Mouse (Mus musculus): ENCODE results near the gene Kars. TPM values are rescaled to one million over a fixed set of nuclear protein-coding genes. Genes with fewer than 3 reads are reported as not detected.
A peak's percentile ranks its signal among the peaks of the same experiment; 100 is the strongest.

Kars gene
- total and polyA plus RNA-seq, 3 experiments, result 113 to 184 (median 177) TPM

- Histone ChIP-seq H3K4me3 (ENCODE audit: low read depth, low read length) (peak overlapping the region; percentile 97), H3K4me1 (ENCODE audit: insufficient read depth, low read depth, low read length) (peaks cover 35% of the 10 kb centered on the region), H3K9me3 (replicated peaks) (no peaks in the 10 kb centered on the region), H3K36me3 (replicated peaks) (peaks cover 40% of the 10 kb centered on the region), H3K27me3 (ENCODE audit: insufficient read depth, low read length) (no peaks in the 10 kb centered on the region)
- ATAC-seq (ENCODE audit: extremely low read depth, insufficient number of reproducible peaks, low FRiP score, poor library complexity, severe bottlenecking), result no peak
- TF ChIP-seq GATA1 (IDR thresholded peaks at IDR 0.05; ENCODE audit: borderline replicate concordance, low read length) (no peak), CTCF (IDR thresholded peaks at IDR 0.05; ENCODE audit: low read depth, low read length) (no peak), TAL1 (conservative IDR thresholded peaks at IDR 0.05; ENCODE audit: low read depth, low read length) (no peak), POLR2AphosphoS5 (IDR thresholded peaks at IDR 0.05; ENCODE audit: insufficient replicate concordance, low read depth, low read length) (no peak), GATA2 (IDR thresholded peaks at IDR 0.05; ENCODE audit: borderline replicate concordance, low read depth, low read length) (no peak)
- DNase-seq (ENCODE audit: low spot score), result peak; percentile 30
Measured at GRCm38 (mm10) chr8:112011816-112012242, 706 bp upstream of the Kars start.

- peaks cover 42% of the 10 kb centered on the region for H3K36me3 ChIP-seq (replicated peaks)
- TF ChIP-seq POLR2AphosphoS5 (IDR thresholded peaks at IDR 0.05; ENCODE audit: insufficient replicate concordance, low read depth, low read length) (no peak), GATA2 (IDR thresholded peaks at IDR 0.05; ENCODE audit: borderline replicate concordance, low read depth, low read length) (no peak), GATA1 (IDR thresholded peaks at IDR 0.05; ENCODE audit: borderline replicate concordance, low read length) (no peak), TAL1 (conservative IDR thresholded peaks at IDR 0.05; ENCODE audit: low read depth, low read length) (no peak), CTCF (IDR thresholded peaks at IDR 0.05; ENCODE audit: low read depth, low read length) (no peak)
- no peaks in the 10 kb centered on the region for H3K9me3 ChIP-seq (replicated peaks)
- ATAC-seq (ENCODE audit: extremely low read depth, insufficient number of reproducible peaks, low FRiP score, poor library complexity, severe bottlenecking) (no peak), DNase-seq (ENCODE audit: low spot score) (peak; percentile 16)
- no peaks in the 10 kb centered on the region for H3K27me3 ChIP-seq (ENCODE audit: insufficient read depth, low read length)
- peaks cover 56% of the 10 kb centered on the region for H3K4me1 ChIP-seq (ENCODE audit: insufficient read depth, low read depth, low read length)
- peak overlapping the region; percentile 97; the same call in 1 of the 2 replicates for H3K4me3 ChIP-seq (ENCODE audit: low read depth, low read length)
Measured at GRCm38 (mm10) chr8:112009558-112009957, 1.6 kb downstream of the Kars start.

- Histone ChIP-seq H3K9me3 (replicated peaks) (no peaks in the 10 kb centered on the region), H3K36me3 (replicated peaks) (peaks cover 53% of the 10 kb centered on the region), H3K4me3 (ENCODE audit: low read depth, low read length) (no peak overlapping the region), H3K4me1 (ENCODE audit: insufficient read depth, low read depth, low read length) (peaks cover 51% of the 10 kb centered on the region), H3K27me3 (ENCODE audit: insufficient read depth, low read length) (no peaks in the 10 kb centered on the region)
- TF ChIP-seq CTCF (IDR thresholded peaks at IDR 0.05; ENCODE audit: low read depth, low read length), result no peak
- ATAC-seq (ENCODE audit: extremely low read depth, insufficient number of reproducible peaks, low FRiP score, poor library complexity, severe bottlenecking) (peak; percentile 32; the same call in 1 of the 2 replicates), DNase-seq (ENCODE audit: low spot score) (no peak)
Measured at GRCm38 (mm10) chr8:112007669-112008068, 3.5 kb downstream of the Kars start.

- peaks cover 74% of the 10 kb centered on the region for H3K36me3 ChIP-seq (replicated peaks)
- no peak for TF ChIP-seq GATA2 (IDR thresholded peaks at IDR 0.05; ENCODE audit: borderline replicate concordance, low read depth, low read length)
- no peak for TF ChIP-seq TAL1 (conservative IDR thresholded peaks at IDR 0.05; ENCODE audit: low read depth, low read length)
- no peak for TF ChIP-seq CTCF (IDR thresholded peaks at IDR 0.05; ENCODE audit: low read depth, low read length)
- TF ChIP-seq POLR2AphosphoS5 (IDR thresholded peaks at IDR 0.05; ENCODE audit: insufficient replicate concordance, low read depth, low read length), result no peak
- TF ChIP-seq GATA1 (IDR thresholded peaks at IDR 0.05; ENCODE audit: borderline replicate concordance, low read length), result no peak
- no peak for ATAC-seq (ENCODE audit: extremely low read depth, insufficient number of reproducible peaks, low FRiP score, poor library complexity, severe bottlenecking)
Measured at GRCm38 (mm10) chr8:112005601-112006000, 5.5 kb downstream of the Kars start.

DNA sequence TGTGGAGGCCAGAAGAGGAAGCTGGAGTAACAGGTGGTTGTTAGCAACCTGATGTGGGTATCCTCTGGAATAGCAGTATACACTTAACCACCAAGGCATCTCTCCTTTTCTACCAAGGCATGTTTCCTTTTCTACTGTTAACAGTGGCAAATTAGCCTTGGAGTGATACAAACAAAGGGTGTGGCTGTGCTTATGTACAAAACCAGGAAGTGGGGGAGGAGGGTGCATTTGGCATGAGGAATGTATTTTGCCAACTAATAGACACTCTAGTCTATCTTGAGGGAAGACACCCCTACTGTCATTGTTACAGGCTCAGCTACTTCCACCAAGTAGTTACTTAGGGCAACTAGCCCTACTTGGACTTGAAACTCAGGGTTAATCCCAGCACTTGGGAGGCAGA, 6.4 kb downstream of the Kars start:
- ATAC-seq (ENCODE audit: extremely low read depth, insufficient number of reproducible peaks, low FRiP score, poor library complexity, severe bottlenecking) (no peak), DNase-seq (ENCODE audit: low spot score) (no peak)
- no peaks in the 10 kb centered on the region for H3K27me3 ChIP-seq (ENCODE audit: insufficient read depth, low read length)
- peaks cover 44% of the 10 kb centered on the region for H3K4me1 ChIP-seq (ENCODE audit: insufficient read depth, low read depth, low read length)
- peaks cover 82% of the 10 kb centered on the region for H3K36me3 ChIP-seq (replicated peaks)
- no peak for TF ChIP-seq CTCF (IDR thresholded peaks at IDR 0.05; ENCODE audit: low read depth, low read length)
- no peak for TF ChIP-seq GATA1 (IDR thresholded peaks at IDR 0.05; ENCODE audit: borderline replicate concordance, low read length)
- TF ChIP-seq POLR2AphosphoS5 (IDR thresholded peaks at IDR 0.05; ENCODE audit: insufficient replicate concordance, low read depth, low read length), result no peak
- TF ChIP-seq GATA2 (IDR thresholded peaks at IDR 0.05; ENCODE audit: borderline replicate concordance, low read depth, low read length), result no peak
- TF ChIP-seq TAL1 (conservative IDR thresholded peaks at IDR 0.05; ENCODE audit: low read depth, low read length), result no peak
- H3K9me3 ChIP-seq (replicated peaks), result no peaks in the 10 kb centered on the region
- no peak overlapping the region for H3K4me3 ChIP-seq (ENCODE audit: low read depth, low read length)

More at GRCm38 (mm10) chr8:112005601-112006000, 5.5 kb downstream of the Kars start:
- DNase-seq (ENCODE audit: low spot score), result no peak
- Histone ChIP-seq H3K4me3 (ENCODE audit: low read depth, low read length) (no peak overlapping the region), H3K9me3 (replicated peaks) (no peaks in the 10 kb centered on the region), H3K27me3 (ENCODE audit: insufficient read depth, low read length) (no peaks in the 10 kb centered on the region), H3K4me1 (ENCODE audit: insufficient read depth, low read depth, low read length) (peaks cover 50% of the 10 kb centered on the region)

GRCm38 (mm10) chr8:111992703-111993039, 18.5 kb downstream of the Kars start:
- no peak for DNase-seq (ENCODE audit: low spot score)
- H3K4me1 ChIP-seq (ENCODE audit: insufficient read depth, low read depth, low read length), result peaks cover 28% of the 10 kb centered on the region
- no peak for ATAC-seq (ENCODE audit: extremely low read depth, insufficient number of reproducible peaks, low FRiP score, poor library complexity, severe bottlenecking)
- H3K4me3 ChIP-seq (ENCODE audit: low read depth, low read length), result no peak overlapping the region
- H3K36me3 ChIP-seq (replicated peaks), result peaks cover 77% of the 10 kb centered on the region
- TF ChIP-seq GATA1 (IDR thresholded peaks at IDR 0.05; ENCODE audit: borderline replicate concordance, low read length), result no peak
- no peak for TF ChIP-seq POLR2AphosphoS5 (IDR thresholded peaks at IDR 0.05; ENCODE audit: insufficient replicate concordance, low read depth, low read length)
- TF ChIP-seq CTCF (IDR thresholded peaks at IDR 0.05; ENCODE audit: low read depth, low read length), result no peak
- TF ChIP-seq GATA2 (IDR thresholded peaks at IDR 0.05; ENCODE audit: borderline replicate concordance, low read depth, low read length), result no peak
- no peak for TF ChIP-seq TAL1 (conservative IDR thresholded peaks at IDR 0.05; ENCODE audit: low read depth, low read length)
- H3K9me3 ChIP-seq (replicated peaks), result no peaks in the 10 kb centered on the region
- no peaks in the 10 kb centered on the region for H3K27me3 ChIP-seq (ENCODE audit: insufficient read depth, low read length)
